Mouse (Mus musculus) heart, embryonic 15.5 days (tissue): Measurements from ENCODE around the gene Wdr48. TPM values are rescaled to one million over a fixed set of nuclear protein-coding genes. Genes with fewer than 3 reads are reported as not detected.

Experiments used
- ATAC-seq: fragments of 200-750 bp; cut with Nextera tagmentation; replicated peaks from 2 replicates; pipeline ENCODE4 v1.8.0; 2017; ENCODE audit warnings: low read depth, moderate TSS enrichment; ENCODE audit not compliant: insufficient number of reproducible peaks, insufficient read depth, low FRiP score
- H3K27ac ChIP-seq: fragments of 300-500 bp; sonication (generic); 2 replicates; pipeline ENCODE4 v1.5.1; 2015; ENCODE audit warnings: mild to moderate bottlenecking, inconsistent platforms
- H3K27me3 ChIP-seq: fragments of 300-500 bp; sonication (generic); 2 replicates; pipeline ENCODE4 v1.6.1; 2015; ENCODE audit warnings: inconsistent platforms
- H3K36me3 ChIP-seq: fragments of 300-500 bp; sonication (generic); 2 replicates; pipeline ENCODE4 v1.6.1; 2015; ENCODE audit warnings: mild to moderate bottlenecking, inconsistent platforms
- H3K4me1 ChIP-seq: fragments of 300-500 bp; sonication (generic); replicated peaks from 2 replicates; pipeline ENCODE4 v1.6.1; 2015; ENCODE audit warnings: inconsistent platforms
- H3K4me2 ChIP-seq: fragments of 300-500 bp; sonication (generic); 2 replicates; pipeline ENCODE4 v1.6.1; 2015; ENCODE audit warnings: inconsistent platforms, mild to moderate bottlenecking, moderate library complexity
- H3K4me3 ChIP-seq: fragments of 300-500 bp; sonication (generic); 2 replicates; pipeline ENCODE4 v1.5.1; 2015; ENCODE audit warnings: mild to moderate bottlenecking, inconsistent platforms
- H3K9ac ChIP-seq: fragments of 300-500 bp; sonication (generic); 2 replicates; pipeline ENCODE4 v1.6.1; 2015; ENCODE audit warnings: mild to moderate bottlenecking, inconsistent platforms
- H3K9me3 ChIP-seq: fragments of 300-500 bp; sonication (generic); replicated peaks from 2 replicates; pipeline ENCODE4 v1.6.1; 2016; ENCODE audit warnings: inconsistent platforms
- WGBS: fragments of 180-500 bp; shearing (Covaris S2); methylation state at CpG from one replicate; pipeline ENCODE4 v1.1.7; 2015; ENCODE audit warnings: mixed read lengths; 5-methylcytosine and 5-hydroxymethylcytosine counted together
- polyA plus RNA-seq: library from polyadenylated mRNA; unstranded; fragments of >200 nt; fragmentation: Nextera tagmentation; extraction: Ambion mirVana; gene quantifications from 2 replicates; pipeline ENCODE4 v1.2.1, GENCODE M21; 2015

Gene Wdr48
- polyA plus RNA-seq, 1 experiment from 2014 or later: 31.5 TPM

DNA sequence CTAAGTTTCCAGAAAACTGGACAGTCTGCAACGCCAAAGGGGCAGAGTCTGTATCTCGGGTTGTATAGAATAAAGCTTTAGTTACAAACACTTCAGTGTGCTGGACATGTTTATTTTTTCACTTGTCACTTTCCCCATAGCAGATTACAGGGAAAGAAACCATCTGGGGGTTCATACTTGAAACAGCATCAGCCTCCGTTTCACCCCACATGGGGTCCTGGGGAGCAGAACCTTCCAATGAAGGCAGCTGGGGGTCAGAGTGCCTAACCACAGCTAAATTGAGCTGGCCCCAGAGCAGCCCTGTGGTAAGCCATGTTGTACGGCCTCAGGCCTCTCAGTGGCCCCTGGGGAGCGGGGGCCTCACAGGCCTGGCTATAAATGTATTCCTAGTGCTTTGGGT is 31.8 kb downstream of the Wdr48 start:
- Histone ChIP-seq H3K4me1 (no peaks in the 10 kb centered on the region), H3K27me3 (no peaks in the 10 kb centered on the region), H3K9ac (no peak overlapping the region), H3K27ac (no peak overlapping the region), H3K36me3 (peaks cover 66% of the 10 kb centered on the region), H3K4me3 (no peak overlapping the region), H3K4me2 (no peak overlapping the region), H3K9me3 (no peaks in the 10 kb centered on the region)
- no peak for ATAC-seq
- WGBS: 75% methylated on average over 5 of the region's 5 CpGs

DNA sequence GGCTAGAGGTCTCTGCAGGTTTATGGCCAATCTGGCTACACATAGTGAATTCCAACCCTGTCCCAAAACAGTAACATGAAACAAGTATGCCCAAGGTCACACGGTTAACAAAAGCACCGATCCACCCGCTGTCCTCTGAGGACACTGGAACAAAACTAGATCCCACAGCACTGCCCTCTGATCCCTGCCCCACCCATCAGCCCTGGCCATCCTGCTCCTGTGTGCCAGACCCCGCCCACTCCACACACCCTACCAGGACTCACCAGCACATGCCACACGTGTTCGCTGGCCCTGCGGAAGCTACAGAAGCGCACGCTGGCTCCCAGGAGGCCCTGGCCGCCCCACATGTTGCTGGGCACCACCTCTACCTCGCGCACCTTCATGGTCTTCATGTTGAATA is 37.7 kb downstream of the Wdr48 start:
- Histone ChIP-seq H3K27ac (no peak overlapping the region), H3K9me3 (no peaks in the 10 kb centered on the region), H3K27me3 (no peaks in the 10 kb centered on the region), H3K9ac (no peak overlapping the region), H3K4me1 (peaks cover 5% of the 10 kb centered on the region; the same call in 1 of the 2 replicates), H3K36me3 (peaks cover 24% of the 10 kb centered on the region; the same call in 1 of the 2 replicates), H3K4me3 (no peak overlapping the region), H3K4me2 (no peak overlapping the region)
- 80% methylated on average over 12 of the region's 12 CpGs for WGBS
- ATAC-seq: no peak

DNA sequence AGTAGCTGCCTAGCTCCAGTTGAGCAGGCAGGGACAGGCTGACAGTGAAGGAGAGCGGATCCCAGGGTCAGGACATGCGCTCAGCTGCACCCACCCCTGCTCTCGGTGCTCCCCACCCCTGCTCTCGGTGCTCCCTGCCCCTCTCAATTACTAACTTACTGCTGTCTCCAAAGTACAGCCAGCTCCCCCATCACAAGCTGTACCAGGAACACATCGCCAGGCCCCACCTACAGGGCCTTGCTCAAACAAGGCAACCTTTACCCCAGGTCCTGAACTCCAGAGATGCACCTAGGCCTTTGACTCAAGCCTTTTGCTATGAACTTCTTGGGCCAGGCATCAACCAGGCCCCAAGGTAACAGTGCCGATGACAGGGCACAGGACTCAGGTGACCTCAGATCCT is 39.0 kb downstream of the Wdr48 start:
- WGBS: 92% methylated on average over 6 of the region's 6 CpGs
- H3K36me3 ChIP-seq: peaks cover 10% of the 10 kb centered on the region; the same call in 1 of the 2 replicates
- H3K4me3 ChIP-seq: no peak overlapping the region
- ATAC-seq: no peak
- peaks cover 9% of the 10 kb centered on the region for H3K4me1 ChIP-seq
- H3K9ac ChIP-seq: no peak overlapping the region
- H3K4me2 ChIP-seq: no peak overlapping the region
- no peak overlapping the region for H3K27ac ChIP-seq
- no peaks in the 10 kb centered on the region for H3K27me3 ChIP-seq
- H3K9me3 ChIP-seq: no peaks in the 10 kb centered on the region

DNA sequence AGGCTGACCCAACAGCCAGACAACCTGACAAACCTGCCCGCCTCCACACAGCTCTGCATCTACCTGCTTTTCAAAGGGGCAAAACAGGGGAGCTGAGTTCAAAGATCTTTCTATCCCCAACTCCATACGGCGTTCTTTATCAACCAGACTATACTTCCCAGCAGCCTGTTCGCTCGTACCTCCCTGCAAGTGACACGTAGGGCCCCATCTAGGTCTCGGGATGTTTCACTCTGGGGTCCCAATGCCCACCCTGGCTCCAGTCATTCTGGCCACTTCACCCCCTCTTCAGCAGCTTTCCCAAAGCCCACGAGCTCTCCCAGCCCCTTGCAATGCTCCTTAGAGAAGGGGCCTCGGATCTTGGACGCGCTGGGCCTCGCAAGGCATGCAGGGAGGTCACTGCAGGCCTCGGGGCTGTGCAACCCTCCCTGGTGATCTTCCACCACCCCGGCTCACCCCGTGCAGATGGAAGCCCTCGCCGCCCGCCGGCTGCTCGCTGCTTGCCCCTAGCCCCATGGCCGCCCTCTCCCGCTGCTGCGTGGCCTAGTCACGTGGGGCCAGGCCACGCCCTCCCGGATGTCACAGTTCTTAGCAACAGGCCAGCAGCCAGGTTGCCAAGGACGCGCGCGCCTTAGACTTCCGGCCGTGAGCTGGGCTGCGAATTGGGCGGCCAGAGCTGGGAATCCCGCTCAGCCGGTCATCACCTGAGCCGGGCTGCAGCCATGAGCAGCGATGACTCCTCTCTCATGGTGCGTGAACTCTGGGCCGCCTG is 42.5 kb downstream of the Wdr48 start, which contains the start of the genes Gorasp1 and Ttc21a:
Gorasp1 (minus strand) TSS at position 561 of the 769 bp plus-strand sequence.
Ttc21a (plus strand) TSS at position 602 of the 769 bp plus-strand sequence.
- H3K9me3 ChIP-seq: no peaks in the 10 kb centered on the region
- H3K4me2 ChIP-seq: peak within 1 kb of the TSS; percentile 90
- H3K9ac ChIP-seq: peak within 1 kb of the TSS; percentile 85
- no peaks in the 10 kb centered on the region for H3K36me3 ChIP-seq
- no peaks in the 10 kb centered on the region for H3K27me3 ChIP-seq
- ATAC-seq: peak; percentile 94
- WGBS: 1% methylated on average over 40 of the region's 40 CpGs
- peak within 1 kb of the TSS; percentile 78 for H3K4me3 ChIP-seq
- peaks cover 9% of the 10 kb centered on the region for H3K4me1 ChIP-seq
- H3K27ac ChIP-seq: peak within 1 kb of the TSS; percentile 81

DNA sequence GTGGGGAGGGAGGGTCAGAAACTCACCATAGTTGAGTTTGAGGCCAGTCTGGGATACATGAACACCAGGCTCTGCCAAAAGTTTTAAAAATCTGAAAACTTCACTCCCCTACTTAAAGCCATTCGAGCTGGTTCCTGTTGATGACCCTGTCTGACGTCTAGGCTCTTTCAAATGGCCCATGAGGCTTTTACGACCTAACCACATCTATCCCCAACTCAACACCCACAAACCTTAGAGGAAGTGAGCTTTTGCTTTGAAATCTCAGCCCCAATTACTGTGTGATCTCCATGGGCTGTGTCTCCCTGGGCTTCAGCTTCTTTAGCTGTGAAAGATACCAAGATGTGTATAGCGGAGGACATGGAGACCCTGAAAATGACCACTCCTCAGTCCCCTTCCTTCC is 43.8 kb downstream of the Wdr48 start:
- H3K9me3 ChIP-seq: no peaks in the 10 kb centered on the region
- H3K4me2 ChIP-seq: no peak overlapping the region
- no peak for ATAC-seq
- no peaks in the 10 kb centered on the region for H3K36me3 ChIP-seq
- WGBS: 75% methylated on average over 4 of the region's 4 CpGs
- H3K4me3 ChIP-seq: no peak overlapping the region
- no peak overlapping the region for H3K27ac ChIP-seq
- H3K9ac ChIP-seq: no peak overlapping the region
- H3K4me1 ChIP-seq: peaks cover 9% of the 10 kb centered on the region
- no peaks in the 10 kb centered on the region for H3K27me3 ChIP-seq

DNA sequence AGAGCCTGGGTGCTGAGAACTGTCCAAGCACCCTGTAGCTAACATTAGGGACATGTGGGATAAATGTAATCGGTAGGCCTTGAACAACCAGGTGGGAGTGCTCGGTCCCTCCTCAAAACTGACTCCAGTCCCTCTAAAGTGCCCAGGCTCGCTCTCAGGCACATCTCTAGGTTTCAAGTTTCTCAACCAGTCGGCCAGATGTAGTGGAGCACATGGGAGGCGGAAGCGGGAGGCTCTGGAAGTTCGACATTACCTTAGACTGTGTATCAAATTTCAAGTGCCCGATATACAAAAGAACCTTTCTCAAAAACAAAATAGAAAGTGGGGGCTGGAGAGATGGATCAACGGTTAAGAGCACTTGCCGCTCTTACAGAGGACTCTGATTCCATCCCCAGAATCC is 45.0 kb downstream of the Wdr48 start:
- H3K4me3 ChIP-seq: no peak overlapping the region
- no peak overlapping the region for H3K27ac ChIP-seq
- no peak for ATAC-seq
- H3K36me3 ChIP-seq: no peaks in the 10 kb centered on the region
- no peaks in the 10 kb centered on the region for H3K27me3 ChIP-seq
- 76% methylated on average over 10 of the region's 10 CpGs for WGBS
- no peak overlapping the region for H3K9ac ChIP-seq
- H3K4me1 ChIP-seq: peaks cover 9% of the 10 kb centered on the region
- H3K4me2 ChIP-seq: no peak overlapping the region
- no peaks in the 10 kb centered on the region for H3K9me3 ChIP-seq

DNA sequence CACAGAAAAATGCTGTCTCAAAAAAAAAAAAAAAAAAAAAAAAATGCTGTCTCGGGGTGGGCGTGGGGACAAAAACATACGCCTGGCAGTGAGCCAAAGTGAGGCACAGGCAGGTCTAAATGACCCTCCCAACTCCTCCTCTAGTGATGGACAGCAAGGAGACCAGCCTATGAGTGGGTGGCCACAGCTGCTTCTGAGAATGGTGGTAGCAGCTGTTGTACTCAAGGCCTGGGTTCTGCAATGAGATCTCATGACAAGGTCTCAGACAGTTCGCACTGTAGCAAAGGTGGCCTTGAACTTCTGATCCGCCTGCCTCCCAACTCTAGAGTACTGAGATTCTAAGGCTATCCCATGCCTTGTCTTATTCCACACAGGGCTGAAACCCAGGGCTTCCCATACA is 46.7 kb downstream of the Wdr48 start:
- Histone ChIP-seq H3K4me2 (no peak overlapping the region), H3K27ac (no peak overlapping the region), H3K27me3 (no peaks in the 10 kb centered on the region), H3K4me3 (no peak overlapping the region), H3K9me3 (no peaks in the 10 kb centered on the region), H3K9ac (no peak overlapping the region), H3K4me1 (peaks cover 9% of the 10 kb centered on the region), H3K36me3 (no peaks in the 10 kb centered on the region)
- ATAC-seq: no peak
- 73% methylated on average over 5 of the region's 5 CpGs for WGBS

DNA sequence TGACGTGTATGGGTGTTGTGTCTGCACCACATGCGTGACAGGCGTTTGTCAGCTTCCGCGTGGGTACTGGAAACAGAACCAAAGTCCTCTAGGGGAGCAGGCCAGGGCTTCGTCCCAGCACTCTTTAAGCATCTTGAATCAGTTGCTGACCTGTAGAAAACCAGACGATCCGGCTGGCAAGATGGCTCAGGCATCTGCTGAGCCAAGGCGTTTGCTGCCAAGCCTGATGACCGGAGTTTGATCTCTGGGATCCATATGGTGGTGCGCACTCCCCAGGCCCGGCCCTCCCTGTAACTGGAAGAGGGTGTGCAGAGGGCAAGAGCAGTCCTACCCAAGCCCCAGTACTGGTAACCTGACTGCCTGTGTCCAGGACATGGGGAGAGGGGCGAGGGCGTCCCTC is 47.2 kb downstream of the Wdr48 start:
- Histone ChIP-seq H3K27me3 (no peaks in the 10 kb centered on the region), H3K9me3 (no peaks in the 10 kb centered on the region), H3K4me2 (no peak overlapping the region), H3K27ac (no peak overlapping the region), H3K36me3 (no peaks in the 10 kb centered on the region), H3K9ac (no peak overlapping the region), H3K4me3 (no peak overlapping the region), H3K4me1 (peaks cover 4% of the 10 kb centered on the region)
- 83% methylated on average over 14 of the region's 14 CpGs for WGBS
- ATAC-seq: no peak

DNA sequence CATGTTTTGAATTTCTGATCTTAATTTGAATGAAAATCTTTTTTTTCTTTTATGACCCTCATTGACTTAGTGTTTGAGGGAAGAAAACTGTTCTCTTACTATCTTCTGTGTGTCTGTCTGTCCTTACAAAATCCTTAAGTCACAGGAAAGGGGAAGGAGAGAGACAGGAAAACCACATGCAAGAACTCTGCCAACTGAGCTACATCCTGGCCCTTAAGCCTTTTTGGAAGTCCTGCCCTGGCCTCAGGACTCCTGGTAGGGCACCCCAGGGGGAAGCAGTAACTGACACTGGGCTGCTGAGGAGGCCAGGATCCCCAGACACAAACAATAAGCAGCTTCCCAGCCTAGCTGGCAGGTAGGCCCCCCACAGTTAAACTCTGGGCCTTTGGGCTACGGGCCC is 48.6 kb downstream of the Wdr48 start:
- H3K27ac ChIP-seq: no peak overlapping the region

DNA sequence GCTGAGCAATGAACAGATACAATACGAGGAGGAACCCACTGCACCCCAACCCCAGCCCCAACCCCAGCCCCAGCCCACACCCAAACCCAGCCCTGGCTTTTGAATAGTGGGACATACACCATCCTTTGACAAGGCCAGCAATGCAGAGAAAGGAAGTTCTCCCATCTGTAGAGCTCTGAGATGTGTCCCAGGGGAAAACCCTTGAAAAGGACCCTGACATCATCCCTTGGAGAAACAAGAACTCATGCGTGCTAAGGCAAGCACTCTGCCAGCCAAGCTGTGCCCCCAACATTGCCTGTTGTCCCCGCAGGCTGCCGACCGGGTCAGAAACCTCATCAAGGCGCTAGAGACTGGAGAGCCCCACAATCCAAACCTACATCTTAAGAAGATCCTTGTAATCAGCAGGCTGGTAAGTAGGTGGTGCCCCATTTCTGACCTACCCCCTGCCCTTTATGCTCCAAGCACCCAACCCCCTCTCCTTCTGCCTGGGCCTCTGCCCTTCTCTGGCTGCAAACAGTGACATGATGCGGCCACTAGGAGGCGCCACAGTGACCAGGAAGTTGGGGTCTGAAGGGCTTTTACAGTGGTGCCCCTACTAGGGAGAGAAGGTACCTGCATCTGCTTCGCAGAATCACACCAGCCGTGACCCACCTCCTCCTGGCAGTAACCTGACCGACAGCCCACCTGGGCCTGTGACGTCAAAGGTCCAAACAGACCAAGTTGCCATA is 50.7 kb downstream of the Wdr48 start:
- H3K36me3 ChIP-seq: no peaks in the 10 kb centered on the region
- H3K9me3 ChIP-seq: no peaks in the 10 kb centered on the region
- ATAC-seq: no peak
- H3K27ac ChIP-seq: no peak overlapping the region
- no peak overlapping the region for H3K4me2 ChIP-seq
- H3K9ac ChIP-seq: no peak overlapping the region
- WGBS: 67% methylated on average over 12 of the region's 12 CpGs
- no peak overlapping the region for H3K4me3 ChIP-seq
- H3K4me1 ChIP-seq: no peaks in the 10 kb centered on the region
- no peaks in the 10 kb centered on the region for H3K27me3 ChIP-seq

More for the DNA sequence above, 48.6 kb downstream of the Wdr48 start:
- Histone ChIP-seq H3K4me3 (no peak overlapping the region), H3K9me3 (no peaks in the 10 kb centered on the region), H3K4me1 (no peaks in the 10 kb centered on the region), H3K27me3 (no peaks in the 10 kb centered on the region), H3K9ac (no peak overlapping the region), H3K36me3 (no peaks in the 10 kb centered on the region), H3K4me2 (no peak overlapping the region)
- ATAC-seq: no peak
- WGBS: 73% methylated on average over 1 of the region's 1 CpGs

DNA sequence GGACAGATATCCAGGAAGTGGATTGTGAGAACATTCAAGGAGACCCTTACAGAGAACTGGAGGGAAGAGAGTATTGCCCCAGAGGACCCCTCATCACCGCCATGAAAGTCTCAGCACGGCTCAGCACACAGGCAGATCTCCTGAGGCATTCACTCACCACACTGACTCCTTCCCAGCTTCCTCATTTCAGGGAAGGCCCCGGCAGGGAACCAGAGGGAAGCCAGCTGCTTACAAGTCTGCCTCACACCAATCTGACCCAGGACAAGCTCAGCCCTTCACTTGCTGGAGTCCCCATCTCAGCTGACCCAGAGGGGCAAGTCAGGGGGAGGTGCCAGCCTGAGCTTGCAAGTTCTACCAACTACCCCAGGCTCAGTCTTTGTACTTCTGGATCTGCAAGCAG is 54.1 kb downstream of the Wdr48 start:
- Histone ChIP-seq H3K27me3 (no peaks in the 10 kb centered on the region), H3K9me3 (no peaks in the 10 kb centered on the region), H3K36me3 (no peaks in the 10 kb centered on the region), H3K4me3 (no peak overlapping the region), H3K27ac (no peak overlapping the region), H3K9ac (no peak overlapping the region), H3K4me2 (no peak overlapping the region), H3K4me1 (no peaks in the 10 kb centered on the region)
- ATAC-seq: no peak
- WGBS: 43% methylated on average over 3 of the region's 3 CpGs
